Mouse (Mus musculus) bone marrow macrophage, adult 2 months (primary cell): ENCODE results near the gene Cfhr1. TPM values are rescaled to one million over a fixed set of nuclear protein-coding genes. Genes with fewer than 3 reads are reported as not detected.

ENCODE experiments used
- H3K27ac ChIP-seq: 2 replicates; pipeline ENCODE4 v1.5.1; 2012; ENCODE audit warnings: low read depth, low read length; ENCODE audit not compliant: insufficient read depth
- H3K4me1 ChIP-seq: 2 replicates; pipeline ENCODE4 v1.6.1; 2012; ENCODE audit warnings: low read length; ENCODE audit not compliant: control insufficient read depth, insufficient read depth
- H3K4me3 ChIP-seq: 2 replicates; pipeline ENCODE4 v1.5.1; 2012; ENCODE audit warnings: mild to moderate bottlenecking, low read length, moderate library complexity; ENCODE audit not compliant: insufficient read depth
- CTCF ChIP-seq: IDR thresholded peaks from 2 replicates; pipeline ENCODE4 v1.5.1; 2012; ENCODE audit warnings: low read depth, mild to moderate bottlenecking, low read length, moderate library complexity
- POLR2A ChIP-seq: IDR thresholded peaks from 2 replicates; pipeline ENCODE4 v1.6.1; 2012; ENCODE audit warnings: mild to moderate bottlenecking, low read depth, low read length, borderline replicate concordance
- polyA plus RNA-seq: library from polyadenylated mRNA; stranded (reverse); fragments of >200 nt; gene quantifications from 2 replicates; pipeline ENCODE4 v1.2.4, GENCODE M21; 2012; ENCODE audit not compliant: missing spikeins, insufficient read depth, insufficient read length

The Cfhr1 gene
- not detected in 2 replicates for polyA plus RNA-seq

- H3K27ac ChIP-seq, result no peak within 1 kb of the TSS
- no peaks in the 10 kb centered on the region for H3K4me1 ChIP-seq
- H3K4me3 ChIP-seq, result no peak within 1 kb of the TSS
- TF ChIP-seq POLR2A (no peak), CTCF (no peak)
Observed at GRCm38 (mm10) chr1:139560024-139560423, at the start of gene Cfhr1. TSS of gene Cfhr1 (minus strand) at chr1:139560272.

- Histone ChIP-seq H3K27ac (no peak overlapping the region), H3K4me1 (no peaks in the 10 kb centered on the region), H3K4me3 (no peak overlapping the region)
- TF ChIP-seq CTCF (no peak), POLR2A (no peak)
Observed at GRCm38 (mm10) chr1:139551311-139551710, 8.8 kb downstream of the Cfhr1 start.

DNA sequence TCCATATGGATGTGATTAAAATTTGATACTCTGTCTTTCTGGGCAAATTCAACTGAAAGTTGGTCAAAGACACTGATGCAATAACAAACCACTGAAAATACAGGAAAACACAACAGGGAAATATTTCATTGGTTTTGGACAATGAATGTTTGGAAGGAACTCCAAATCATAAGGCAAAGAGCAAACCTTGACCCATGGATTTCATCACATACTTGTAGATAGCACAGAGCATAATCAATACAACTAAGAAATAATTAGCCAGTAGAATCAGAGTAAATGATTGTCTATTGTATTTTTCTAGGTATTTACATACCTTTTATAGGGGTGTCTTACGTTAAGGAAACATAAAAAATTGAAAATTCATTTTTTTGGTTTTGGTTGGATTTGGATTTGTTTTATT, 11.5 kb downstream of the Cfhr1 start:
- TF ChIP-seq CTCF (no peak), POLR2A (no peak)
- Histone ChIP-seq H3K4me3 (no peak overlapping the region), H3K27ac (no peak overlapping the region), H3K4me1 (no peaks in the 10 kb centered on the region)

DNA sequence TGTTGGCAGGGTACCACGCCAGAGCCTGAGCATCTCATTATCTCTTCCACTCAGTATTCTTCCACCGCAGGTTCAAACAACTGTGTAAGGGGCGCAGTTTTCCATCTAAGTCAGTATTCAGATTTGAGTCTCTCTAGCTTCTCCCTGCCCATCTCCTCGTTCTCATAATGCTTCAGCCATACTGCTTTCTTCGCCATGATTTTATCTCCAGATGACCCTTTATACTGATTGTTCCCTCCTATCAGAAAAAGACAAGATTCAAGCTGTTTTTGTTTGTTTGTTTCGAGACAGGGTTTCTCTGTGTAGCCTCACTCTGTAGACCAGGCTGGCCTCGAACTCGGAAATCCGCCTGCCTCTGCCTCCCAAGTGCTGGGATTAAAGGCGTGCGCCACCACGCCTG, 45.5 kb downstream of the Cfhr1 start:
- Histone ChIP-seq H3K4me1 (no peaks in the 10 kb centered on the region), H3K27ac (no peak overlapping the region), H3K4me3 (no peak overlapping the region)
- TF ChIP-seq CTCF, result no peak

GRCm38 (mm10) chr1:139501258-139501752, 58.8 kb downstream of the Cfhr1 start, which contains the start of gene F13b:
TSS of gene F13b (plus strand) at chr1:139501702.
- H3K27ac ChIP-seq, result no peak within 1 kb of the TSS
- TF ChIP-seq CTCF, result no peak
- no peak for TF ChIP-seq POLR2A
- H3K4me3 ChIP-seq, result no peak within 1 kb of the TSS
- no peaks in the 10 kb centered on the region for H3K4me1 ChIP-seq

- TF ChIP-seq CTCF (no peak), POLR2A (no peak)
- no peaks in the 10 kb centered on the region for H3K4me1 ChIP-seq
- H3K4me3 ChIP-seq, result no peak overlapping the region
- no peak overlapping the region for H3K27ac ChIP-seq
Observed at GRCm38 (mm10) chr1:139499751-139500150, 60.3 kb downstream of the Cfhr1 start.

Other genes with a start within 250 kb of the Cfhr1 start
- gene Crb1, start 183.2 kb downstream of the Cfhr1 start, polyA plus RNA-seq, result not detected in 2 replicates
- 7.1 and 7.6 TPM in 2 replicates for gene Zbtb41, start 138.0 kb downstream of the Cfhr1 start, polyA plus RNA-seq
- gene Aspm, start 105.5 kb downstream of the Cfhr1 start, polyA plus RNA-seq, result 10.5 and 10.8 TPM in 2 replicates
- gene F13b, start 58.6 kb downstream of the Cfhr1 start, polyA plus RNA-seq, result not detected in 2 replicates
- gene Gm4788, start 221.0 kb upstream of the Cfhr1 start, polyA plus RNA-seq, result not detected in 2 replicates